Mouse (Mus musculus) embryonic fibroblast, embryonic 13.5 days (primary cell): ENCODE data around the gene Gm18336. TPM values are rescaled to one million over a fixed set of nuclear protein-coding genes. Genes with fewer than 3 reads are reported as not detected.

Experiments
- H3K27ac ChIP-seq: 2 replicates; pipeline ENCODE4 v1.5.1; 2012; ENCODE audit warnings: low read length, control low read depth, inconsistent platforms; ENCODE audit not compliant: insufficient read depth
- H3K4me1 ChIP-seq: 2 replicates; pipeline ENCODE4 v1.6.1; 2011; ENCODE audit warnings: low read length; ENCODE audit not compliant: control insufficient read depth, insufficient read depth
- H3K4me3 ChIP-seq: 2 replicates; pipeline ENCODE4 v1.5.1; 2011; ENCODE audit warnings: mild to moderate bottlenecking, control low read depth, low read length; ENCODE audit not compliant: insufficient read depth
- CTCF ChIP-seq: IDR thresholded peaks from 2 replicates; pipeline ENCODE4 v1.5.1; 2011; ENCODE audit warnings: mild to moderate bottlenecking, control low read depth, low read length, moderate library complexity, borderline replicate concordance; ENCODE audit not compliant: insufficient read depth
- POLR2A ChIP-seq: IDR thresholded peaks from 2 replicates; pipeline ENCODE4 v1.6.1; 2011; ENCODE audit warnings: low read depth, mild to moderate bottlenecking, control low read depth, low read length, moderate library complexity
- polyA plus RNA-seq: library from polyadenylated mRNA; stranded (reverse); fragments of >200 nt; gene quantifications from 2 replicates; pipeline ENCODE4 v1.2.4, GENCODE M21; 2011; ENCODE audit warnings: low read depth; ENCODE audit not compliant: missing spikeins, insufficient read length

Gene Gm18336
- polyA plus RNA-seq, 1 experiment, result not detected

DNA sequence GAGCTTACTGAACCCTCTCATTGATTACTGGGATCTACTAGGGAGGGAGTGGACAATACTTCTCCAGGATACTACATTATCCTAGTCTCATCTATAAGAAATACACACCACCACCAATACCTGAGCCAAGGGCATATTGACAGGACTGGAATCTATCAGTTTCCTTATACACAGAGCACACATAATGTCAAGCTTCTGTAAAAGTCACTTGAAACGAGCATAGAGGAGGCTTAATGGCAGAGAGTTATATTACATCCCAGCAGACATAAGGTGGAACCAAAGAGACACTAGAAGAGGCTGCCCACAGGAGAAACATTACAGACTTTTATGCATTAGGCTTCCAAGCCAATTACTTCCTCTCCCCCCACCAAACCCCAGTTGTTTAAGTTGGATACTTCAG is 13.6 kb downstream of the Gm18336 start:
- no peak overlapping the region for H3K27ac ChIP-seq
- no peak for TF ChIP-seq POLR2A
- no peak for TF ChIP-seq CTCF
- H3K4me3 ChIP-seq, result no peak overlapping the region
- H3K4me1 ChIP-seq, result no peaks in the 10 kb centered on the region

DNA sequence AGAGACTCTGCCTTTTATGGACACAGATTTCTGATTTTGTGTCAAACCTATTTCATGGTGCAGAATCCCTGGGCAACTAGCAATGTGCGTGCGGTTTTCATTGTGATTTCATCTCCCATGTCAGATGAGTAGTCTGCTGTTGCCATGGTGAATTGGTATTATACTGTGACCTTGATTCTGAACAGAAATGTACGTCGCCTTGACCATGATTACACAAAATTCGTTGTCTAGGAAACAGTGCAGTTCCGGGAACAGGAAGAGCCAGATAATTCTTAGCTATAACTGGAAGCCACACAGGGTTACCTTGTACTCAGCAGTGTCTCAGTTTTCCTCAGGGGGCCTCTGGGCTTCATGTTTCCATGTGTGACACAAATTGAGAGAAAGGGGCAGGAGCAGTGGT is 14.1 kb downstream of the Gm18336 start:
- H3K4me1 ChIP-seq, result no peaks in the 10 kb centered on the region
- H3K27ac ChIP-seq, result no peak overlapping the region
- TF ChIP-seq CTCF (no peak), POLR2A (no peak)
- H3K4me3 ChIP-seq, result no peak overlapping the region

DNA sequence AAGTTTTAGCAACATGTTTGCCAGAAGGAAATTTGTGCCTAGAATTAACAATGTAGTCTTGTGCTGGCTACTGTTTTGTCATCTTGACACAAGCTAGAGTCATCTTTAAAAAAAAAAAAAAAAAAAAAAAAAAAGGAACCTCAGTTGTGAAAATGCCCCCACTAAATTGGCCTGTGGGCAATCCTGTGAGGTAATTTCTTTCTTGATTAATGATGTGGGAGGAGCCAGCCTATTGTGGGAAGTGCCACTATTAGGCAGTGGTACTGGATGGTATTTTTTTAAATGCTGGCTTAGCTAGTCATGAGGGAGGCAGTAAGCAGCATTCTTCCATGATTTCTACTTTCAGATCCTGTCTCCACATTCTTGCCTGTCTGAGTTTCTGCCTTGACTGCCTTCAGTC is 35.2 kb downstream of the Gm18336 start:
- H3K4me1 ChIP-seq, result no peaks in the 10 kb centered on the region
- TF ChIP-seq POLR2A (no peak), CTCF (no peak)
- H3K27ac ChIP-seq, result no peak overlapping the region
- H3K4me3 ChIP-seq, result no peak overlapping the region

DNA sequence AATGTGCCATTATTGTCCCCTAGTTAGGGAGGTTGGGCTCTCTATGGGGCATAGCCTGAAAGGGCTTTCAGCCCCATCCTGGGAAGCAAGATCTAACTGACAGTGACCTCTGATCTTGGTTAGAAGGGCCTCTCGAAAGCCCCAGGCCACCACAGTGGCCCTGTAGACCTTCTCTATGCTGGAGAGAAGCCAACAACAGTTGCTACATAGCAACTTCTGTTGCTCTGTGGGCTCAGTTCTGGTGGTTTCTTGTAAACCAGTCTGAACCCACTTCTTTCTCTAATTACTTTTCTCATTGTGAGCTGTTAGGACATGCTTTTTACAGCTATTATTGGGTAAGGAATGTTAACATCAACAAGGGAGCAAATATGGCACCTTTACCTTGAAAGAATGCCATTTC is 41.8 kb downstream of the Gm18336 start:
- Histone ChIP-seq H3K4me3 (no peak overlapping the region), H3K4me1 (no peaks in the 10 kb centered on the region), H3K27ac (no peak overlapping the region)
- no peak for TF ChIP-seq POLR2A
- TF ChIP-seq CTCF, result no peak

DNA sequence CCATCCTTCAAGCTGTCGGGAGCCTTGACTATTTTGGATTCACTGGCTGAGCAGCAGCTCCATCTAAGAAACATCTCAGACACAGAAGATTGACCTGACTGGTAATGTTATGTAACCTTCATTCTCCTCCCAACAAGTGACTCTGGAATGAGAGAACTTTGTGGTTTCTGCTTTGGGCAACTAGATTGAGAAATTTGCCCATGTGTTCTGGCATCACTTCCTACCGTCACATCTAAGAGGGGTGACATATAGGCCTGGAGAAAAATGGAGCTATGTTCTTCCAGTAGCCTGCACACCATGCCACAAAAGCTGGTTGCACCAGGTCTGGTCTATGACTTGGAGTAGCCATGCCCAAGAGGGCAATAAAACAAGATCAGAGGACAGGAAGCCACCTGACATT is 42.4 kb downstream of the Gm18336 start:
- Histone ChIP-seq H3K4me1 (no peaks in the 10 kb centered on the region), H3K27ac (no peak overlapping the region), H3K4me3 (no peak overlapping the region)
- TF ChIP-seq POLR2A, result no peak
- TF ChIP-seq CTCF, result no peak

Other genes with a start within 250 kb of the Gm18336 start
- gene Xlr5b, start 249.9 kb downstream of the Gm18336 start, polyA plus RNA-seq, result not detected in 2 replicates
- not detected in 2 replicates for gene DXBay18, start 249.3 kb downstream of the Gm18336 start, polyA plus RNA-seq
- not detected in 2 replicates for gene Spin2d, start 221.7 kb downstream of the Gm18336 start, polyA plus RNA-seq
- gene Xlr3b, start 206.5 kb downstream of the Gm18336 start, polyA plus RNA-seq, result 2.5 and 2.9 TPM in 2 replicates
- not detected in 2 replicates for gene Xlr4b, start 184.4 kb downstream of the Gm18336 start, polyA plus RNA-seq
- gene F8a, start 170.4 kb downstream of the Gm18336 start, polyA plus RNA-seq, result 2.8 and 4.0 TPM in 2 replicates
- not detected in 2 replicates for gene Xlr4c, start 155.6 kb downstream of the Gm18336 start, polyA plus RNA-seq
- gene Xlr3c, start 133.3 kb downstream of the Gm18336 start, polyA plus RNA-seq, result not detected in 2 replicates
- gene Xlr5a, start 105.8 kb downstream of the Gm18336 start, polyA plus RNA-seq, result not detected in 2 replicates
- gene Xlr5c, start 105.8 kb downstream of the Gm18336 start, polyA plus RNA-seq, result not detected in 2 replicates
- gene Gm45015, start 61.9 kb downstream of the Gm18336 start, polyA plus RNA-seq, result not detected in 2 replicates
- gene Zfp275, start 56.1 kb downstream of the Gm18336 start, polyA plus RNA-seq, result 35.4 and 42.6 TPM in 2 replicates
- gene Zfp92, start 12.4 kb upstream of the Gm18336 start, polyA plus RNA-seq, result not detected in 2 replicates
- not detected in 2 replicates for gene Trex2, start 36.6 kb upstream of the Gm18336 start, polyA plus RNA-seq
- gene Haus7, start 60.3 kb upstream of the Gm18336 start, polyA plus RNA-seq, result 25.2 and 33.5 TPM in 2 replicates
- gene Bgn, start 84.9 kb upstream of the Gm18336 start, polyA plus RNA-seq, result 6,335 and 6,763 TPM in 2 replicates
- not detected in 2 replicates for gene Atp2b3, start 104.3 kb upstream of the Gm18336 start, polyA plus RNA-seq
- gene Dusp9, start 240.7 kb upstream of the Gm18336 start, polyA plus RNA-seq, result 4.3 and 5.3 TPM in 2 replicates